Mouse (Mus musculus) left cerebral cortex, adult 18-20 months (tissue): Measurements from ENCODE around the gene Srd5a3. TPM values are rescaled to one million over a fixed set of nuclear protein-coding genes. Genes with fewer than 3 reads are reported as not detected.

Source experiments
- DNase-seq, 2 experiments: peaks; one replicate each; pipeline ENCODE4 v3.0.0; 2021 to 2022; ENCODE audit warnings: low spot score in 2 of 2, mixed read lengths in 1 of 2
- total RNA-seq, 2 experiments: library from RNA; stranded (reverse); gene quantifications; 2 replicates each; pipeline ENCODE4 v1.2.3; 2021

Srd5a3 gene
- total RNA-seq, 2 experiments from 2014 or later: 19.1 to 22.7 TPM

- DNase-seq: peak; percentile 44 to 56
These were observed 44.4 kb downstream of the Srd5a3 start for GRCm38 (mm10) chr5:76184286-76185080.

GRCm38 (mm10) chr5:76187885-76188284, 47.8 kb downstream of the Srd5a3 start:
- no peak for DNase-seq

DNA sequence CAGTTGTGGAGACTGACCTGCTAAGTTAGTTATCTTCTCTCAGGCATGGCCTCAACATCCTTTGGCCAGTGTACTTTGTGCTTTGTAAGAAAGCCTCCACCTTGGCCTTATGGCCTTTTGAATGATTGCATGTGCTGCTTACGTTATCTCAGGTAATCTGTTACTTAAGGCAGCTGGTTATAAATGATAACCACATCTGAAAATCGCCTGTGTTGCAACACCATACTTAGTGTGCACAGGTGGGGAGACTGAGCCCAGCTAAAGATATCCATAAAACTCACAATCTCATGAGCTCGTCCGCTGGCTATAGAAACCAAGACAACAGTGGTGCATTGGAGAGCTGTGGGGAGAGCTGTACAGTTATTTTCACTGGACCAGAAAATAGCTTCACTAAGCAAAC, 50.5 kb downstream of the Srd5a3 start:
- DNase-seq: no peak

GRCm38 (mm10) chr5:76193075-76193474, 53.0 kb downstream of the Srd5a3 start:
- no peak for DNase-seq

GRCm38 (mm10) chr5:76194377-76194945, 54.4 kb downstream of the Srd5a3 start:
- no peak for DNase-seq

DNA sequence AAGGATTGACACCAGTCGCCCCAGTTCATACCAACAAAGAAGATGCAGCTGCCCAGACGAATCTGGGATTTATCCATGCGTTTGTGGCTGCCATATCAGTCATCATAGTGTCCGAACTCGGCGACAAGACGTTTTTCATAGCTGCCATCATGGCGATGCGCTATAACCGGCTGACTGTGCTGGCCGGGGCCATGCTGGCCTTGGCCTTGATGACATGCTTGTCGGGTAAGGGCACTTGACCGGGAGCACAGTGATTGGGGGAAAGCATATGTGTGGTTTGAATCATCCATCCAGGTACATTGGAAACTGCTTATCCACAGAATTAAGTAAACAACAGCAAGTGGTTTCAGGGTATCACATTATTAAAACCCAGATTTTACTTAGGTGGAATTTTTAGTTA, 59.3 kb downstream of the Srd5a3 start:
- no peak for DNase-seq

- DNase-seq: no peak
These were observed 63.1 kb downstream of the Srd5a3 start for GRCm38 (mm10) chr5:76203171-76203570.

Other genes with a start within 250 kb of the Srd5a3 start
- 1 to 10 TPM; 6.0 to 6.2 TPM for gene Kdr, start 161.8 kb upstream of the Srd5a3 start, total RNA-seq
- gene Tmem165, start 43.6 kb downstream of the Srd5a3 start, total RNA-seq: 10 to 100 TPM; 32.5 to 35.3 TPM
- gene Clock, start 164.5 kb downstream of the Srd5a3 start, total RNA-seq: 10 to 100 TPM; 55.2 to 55.7 TPM
- not detected for gene Pdcl2, start 190.9 kb downstream of the Srd5a3 start, total RNA-seq
- not detected for gene Nmu, start 223.5 kb downstream of the Srd5a3 start, total RNA-seq